Mouse (Mus musculus) gastrocnemius, adult 2 months (tissue): ENCODE measurements around the gene Fbxl20. TPM values are rescaled to one million over a fixed set of nuclear protein-coding genes. Genes with fewer than 3 reads are reported as not detected.

Source experiments
- DNase-seq: peaks from one replicate; pipeline ENCODE4 v3.0.0; 2022
- H3K27ac ChIP-seq: fragments of 200-600 bp; 2 replicates; pipeline ENCODE4 v1.8.1; 2022; ENCODE audit warnings: mild to moderate bottlenecking
- H3K4me3 ChIP-seq: fragments of 200-600 bp; 2 replicates; pipeline ENCODE4 v1.8.1; 2022; ENCODE audit warnings: mild to moderate bottlenecking, moderate library complexity
- CTCF ChIP-seq: fragments of 200-600 bp; IDR thresholded peaks from 2 replicates; pipeline ENCODE4 v1.8.1; 2022; ENCODE audit warnings: antibody characterized with exemption, mild to moderate bottlenecking, moderate library complexity
- intact Hi-C: fragments of 180-260 bp; cut with DNase I; formaldehyde crosslinking; loops from one replicate; pipeline ENCODE4 v1.15.1; 2025
- total RNA-seq, 2 experiments: library from RNA; stranded (reverse); gene quantifications; 2 replicates each; pipeline ENCODE4 v1.2.3; 2021

The Fbxl20 gene
- total RNA-seq, 2 experiments from 2014 or later = 8.2 to 9.7 TPM

GRCm38 (mm10) chr11:98052129-98052988, 97.8 kb downstream of the Fbxl20 start:
- H3K4me3 ChIP-seq = peak overlapping the region; percentile 70
- TF ChIP-seq CTCF = no peak
- DNase-seq = no peak
- intact Hi-C loops = no loop called here
- H3K27ac ChIP-seq = 0 out of 2 replicates have a peak overlapping the region, but pooled peaks have one; percentile 12

DNA sequence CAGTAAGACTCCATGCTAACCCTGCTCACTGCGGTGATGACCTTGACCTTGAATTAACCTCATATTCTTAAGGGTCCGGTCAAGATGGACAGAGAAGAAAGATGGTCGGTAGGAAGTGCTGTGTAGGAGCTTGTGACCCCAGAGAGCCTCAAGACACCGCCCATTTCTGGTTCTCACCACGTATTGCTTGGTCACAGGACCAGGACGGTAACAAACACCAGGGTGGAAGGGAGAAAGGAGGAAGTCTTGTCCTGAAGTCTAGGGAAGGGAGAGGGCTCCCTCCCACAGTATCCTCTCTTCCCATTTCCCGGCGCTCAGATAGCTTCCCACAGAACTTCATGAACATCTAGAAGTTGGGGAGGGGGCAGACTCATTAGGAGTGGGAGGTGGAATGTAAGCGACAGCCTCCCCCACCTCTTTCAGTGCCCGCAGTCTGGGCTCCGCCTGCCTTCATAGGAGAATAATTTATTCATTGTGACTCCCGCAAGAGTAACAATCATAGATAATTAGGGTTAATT, 98.5 kb downstream of the Fbxl20 start:
- TF ChIP-seq CTCF = no peak
- DNase-seq = no peak
- H3K27ac ChIP-seq = no peak overlapping the region
- intact Hi-C loops = no loop called here
- peak overlapping the region; percentile 70 for H3K4me3 ChIP-seq

- no peak for DNase-seq
Observed at GRCm38 (mm10) chr11:98050940-98051339, 99.3 kb downstream of the Fbxl20 start.

GRCm38 (mm10) chr11:98050520-98050815, 99.7 kb downstream of the Fbxl20 start:
- TF ChIP-seq CTCF = no peak
- Histone ChIP-seq H3K27ac (no peak overlapping the region), H3K4me3 (no peak overlapping the region)
- intact Hi-C loops = no loop called here
- no peak for DNase-seq

More at GRCm38 (mm10) chr11:98050940-98051339, 99.3 kb downstream of the Fbxl20 start:
- intact Hi-C loops = no loop called here
- Histone ChIP-seq H3K27ac (no peak overlapping the region), H3K4me3 (no peak overlapping the region)
- TF ChIP-seq CTCF = no peak

GRCm38 (mm10) chr11:98049672-98050519, 100.3 kb downstream of the Fbxl20 start:
- H3K27ac ChIP-seq = no peak overlapping the region
- no peak overlapping the region for H3K4me3 ChIP-seq
- no peak for DNase-seq
- no peak for TF ChIP-seq CTCF
- intact Hi-C loops = no loop called here

DNA sequence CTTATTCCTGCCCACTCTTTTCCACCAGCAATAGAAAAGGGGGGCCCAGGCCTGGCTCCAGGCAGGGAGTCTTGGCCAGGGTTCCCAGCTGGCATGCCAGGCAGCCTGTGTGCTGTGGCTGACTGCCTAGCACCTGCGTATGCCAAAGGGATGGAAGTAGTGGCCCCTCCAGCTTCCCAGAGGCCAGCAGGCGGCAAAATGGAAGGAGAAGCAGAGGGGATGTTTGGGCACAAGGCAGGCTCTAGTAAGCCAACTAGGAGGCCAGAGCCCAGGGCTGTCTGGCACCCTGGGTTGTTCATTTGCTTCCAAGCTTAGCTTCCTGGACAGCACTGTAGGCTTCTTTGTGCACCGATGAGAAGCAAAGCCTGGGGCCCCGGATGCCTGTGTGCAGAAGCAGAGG, 102.5 kb downstream of the Fbxl20 start:
- Histone ChIP-seq H3K4me3 (no peak overlapping the region), H3K27ac (no peak overlapping the region)
- no peak for TF ChIP-seq CTCF
- intact Hi-C loops = no loop called here
- peak; percentile 79 for DNase-seq

DNA sequence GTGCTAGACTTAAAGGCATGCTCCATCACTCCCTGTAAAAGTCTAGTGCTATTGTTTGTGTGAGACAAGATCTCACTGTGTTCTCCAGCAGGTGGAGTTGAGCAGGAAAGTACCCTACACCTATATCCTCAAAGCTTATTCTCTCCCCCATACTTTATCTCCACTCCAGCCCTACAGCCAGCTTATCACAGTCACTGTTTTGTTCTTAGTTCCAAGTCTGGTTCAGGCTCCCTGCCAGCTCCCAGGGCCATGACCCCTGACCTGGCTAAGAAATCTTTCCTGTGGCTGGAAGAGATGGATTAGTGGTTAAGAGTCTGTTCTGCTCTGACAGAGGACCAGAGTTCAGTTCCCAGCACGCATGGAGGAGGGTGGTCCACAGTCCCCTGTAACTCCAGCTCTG, 103.7 kb downstream of the Fbxl20 start:
- DNase-seq = no peak
- Histone ChIP-seq H3K4me3 (no peak overlapping the region), H3K27ac (no peak overlapping the region)
- no peak for TF ChIP-seq CTCF
- intact Hi-C loops = no loop called here

GRCm38 (mm10) chr11:98045596-98045995, 104.6 kb downstream of the Fbxl20 start:
- H3K4me3 ChIP-seq = no peak overlapping the region
- DNase-seq = no peak
- peak; percentile 6; the same call in 1 of the 2 replicates for TF ChIP-seq CTCF
- intact Hi-C loops = no loop called here
- no peak overlapping the region for H3K27ac ChIP-seq

DNA sequence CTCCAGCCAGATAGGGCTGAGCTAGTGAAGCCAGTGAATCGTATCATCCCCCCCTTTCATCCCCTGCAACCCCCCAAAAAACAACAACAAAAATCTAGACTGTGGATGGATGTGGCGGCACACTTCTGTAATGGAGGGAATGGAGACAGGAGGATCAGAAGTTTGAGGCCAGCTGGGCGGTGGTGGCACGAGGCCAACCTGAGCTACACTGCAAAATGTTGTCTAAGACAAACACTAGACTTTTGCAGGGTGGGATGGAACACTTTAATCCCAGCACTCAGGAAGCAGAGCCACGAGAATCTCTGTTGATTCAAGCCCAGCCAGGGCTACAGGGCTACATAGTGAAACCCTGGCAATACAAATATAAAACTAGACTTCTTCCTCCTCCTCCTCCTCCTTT, 106.1 kb downstream of the Fbxl20 start:
- intact Hi-C loops = no loop called here
- no peak for TF ChIP-seq CTCF
- Histone ChIP-seq H3K27ac (no peak overlapping the region), H3K4me3 (no peak overlapping the region)
- DNase-seq = no peak

DNA sequence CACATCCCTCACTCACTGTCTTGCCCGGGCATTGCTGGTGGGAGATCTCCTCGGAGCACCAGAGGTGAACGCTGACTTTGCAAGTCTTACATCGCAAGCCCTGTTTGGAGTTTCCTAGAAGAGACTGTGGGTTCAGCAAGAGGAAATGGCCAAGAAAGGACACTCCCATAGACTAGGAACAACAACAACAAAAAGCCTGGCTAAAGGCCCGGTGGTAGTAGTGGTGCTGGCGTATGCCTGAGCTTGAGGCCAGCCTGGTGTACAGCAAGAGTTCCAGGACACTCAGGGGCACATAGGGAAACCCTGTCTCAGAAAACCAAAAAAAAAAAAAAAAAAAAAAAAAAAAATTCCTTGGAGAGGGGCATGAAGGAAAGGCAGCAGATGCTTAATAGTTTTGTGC, 107.5 kb downstream of the Fbxl20 start:
- intact Hi-C loops = no loop called here
- no peak for DNase-seq
- Histone ChIP-seq H3K4me3 (no peak overlapping the region), H3K27ac (no peak overlapping the region)
- TF ChIP-seq CTCF = no peak

- H3K4me3 ChIP-seq = no peak overlapping the region
- intact Hi-C loops = no loop called here
- no peak for DNase-seq
- TF ChIP-seq CTCF = no peak
- no peak overlapping the region for H3K27ac ChIP-seq
Observed at GRCm38 (mm10) chr11:98040975-98041374, 109.2 kb downstream of the Fbxl20 start.

DNA sequence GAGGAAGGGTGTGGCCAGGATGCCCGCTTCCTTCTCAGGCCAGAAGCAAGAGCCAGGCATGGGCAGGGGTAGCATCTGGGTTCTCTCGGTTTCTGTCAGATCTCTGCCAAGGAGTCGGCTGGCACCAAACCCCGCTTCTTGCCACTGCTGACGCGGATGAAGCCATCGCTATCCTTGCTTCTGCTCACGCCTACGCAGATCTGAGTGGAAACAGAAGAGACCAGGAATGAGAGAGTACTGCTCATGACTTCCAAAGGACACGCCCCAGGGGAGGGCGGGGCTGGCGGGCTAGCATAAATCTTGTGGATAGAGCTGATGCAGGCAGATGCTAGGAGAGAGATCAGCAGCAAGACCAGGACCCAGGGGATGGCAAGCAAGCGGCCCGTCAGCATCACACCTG, 112.3 kb downstream of the Fbxl20 start:
- no peak for TF ChIP-seq CTCF
- Histone ChIP-seq H3K27ac (no peak overlapping the region), H3K4me3 (no peak overlapping the region)
- intact Hi-C loops = no loop called here
- DNase-seq = no peak

GRCm38 (mm10) chr11:98035977-98036377, 114.2 kb downstream of the Fbxl20 start:
- Histone ChIP-seq H3K4me3 (peak overlapping the region; percentile 65), H3K27ac (peak overlapping the region; percentile 49)
- DNase-seq = peak; percentile 78
- intact Hi-C loops = no loop called here
- TF ChIP-seq CTCF = no peak
